Mouse (Mus musculus): ENCODE data around the gene Jkamp. TPM values are rescaled to one million over a fixed set of nuclear protein-coding genes. Genes with fewer than 3 reads are reported as not detected.

Gene Jkamp
- polyA plus RNA-seq, 1 experiment from 2014 or later: 75.3 TPM

DNA sequence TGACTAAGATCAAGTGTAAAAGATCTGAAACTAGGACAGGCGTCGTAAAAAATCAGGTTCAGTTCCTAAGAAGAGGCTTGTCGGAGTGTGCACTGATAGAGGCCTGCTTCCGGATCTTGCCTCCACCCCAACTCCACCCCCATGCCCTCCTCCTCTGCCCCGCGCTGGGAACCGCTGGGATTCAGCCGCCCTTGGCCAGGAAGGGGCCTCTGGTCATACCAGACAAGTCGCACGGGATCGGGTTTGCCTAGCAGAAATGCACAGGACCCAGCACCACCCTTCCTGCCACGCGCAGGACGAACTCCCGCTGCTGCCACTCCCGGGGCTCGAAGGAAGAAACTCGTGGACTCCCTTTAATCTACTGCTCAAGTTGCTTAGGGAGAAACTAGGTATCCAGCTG, 3.0 kb upstream of the Jkamp start:
- peak; percentile 16 for DNase-seq (ENCODE audit: low spot score)
- peak overlapping the region; percentile 25 for H3K4me2 ChIP-seq (replicated peaks; ENCODE audit: low read depth, low read length)
- H3K27ac ChIP-seq (ENCODE audit: low read depth, low read length): no peak overlapping the region
- H3K36me3 ChIP-seq (ENCODE audit: control insufficient read depth, insufficient read depth, low read length): no peaks in the 10 kb centered on the region
- H3K9ac ChIP-seq (ENCODE audit: low read depth, low read length): no peak overlapping the region
- H3K4me3 ChIP-seq (ENCODE audit: low read depth, low read length): no peak overlapping the region
- ATAC-seq (ENCODE audit: low FRiP score): no peak
- WGBS: 34% methylated on average over 18 of the region's 18 CpGs
- peaks cover 5% of the 10 kb centered on the region for H3K4me1 ChIP-seq (replicated peaks; ENCODE audit: control insufficient read depth, insufficient read depth, low read length)
- no peaks in the 10 kb centered on the region for H3K9me3 ChIP-seq (ENCODE audit: control insufficient read depth, low read length)
- no peaks in the 10 kb centered on the region for H3K27me3 ChIP-seq (ENCODE audit: control insufficient read depth, insufficient read depth, low read length)

DNA sequence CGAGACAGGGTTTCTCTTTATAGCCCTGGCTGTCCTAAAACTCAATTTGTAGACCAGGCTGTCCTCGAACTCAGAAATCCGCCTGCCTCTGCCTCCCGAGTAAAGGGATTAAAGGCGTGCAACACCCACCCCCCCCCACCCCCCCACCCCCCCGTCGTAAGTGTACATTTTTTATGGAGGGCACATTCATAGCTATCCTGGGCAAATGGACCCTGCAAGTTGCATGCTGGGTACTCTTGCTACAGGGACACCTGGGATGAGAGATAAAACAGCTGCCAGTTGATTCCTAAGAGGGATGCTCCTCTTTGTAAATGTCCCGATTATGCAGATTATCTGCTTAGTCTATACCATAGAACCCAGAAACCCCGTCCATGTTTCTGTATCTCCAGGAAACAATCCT, 2.1 kb upstream of the Jkamp start:
- 86% methylated on average over 9 of the region's 9 CpGs for WGBS
- H3K4me2 ChIP-seq (replicated peaks; ENCODE audit: low read depth, low read length): no peak overlapping the region
- no peak overlapping the region for H3K27ac ChIP-seq (ENCODE audit: low read depth, low read length)
- ATAC-seq (ENCODE audit: low FRiP score) (no peak), DNase-seq (ENCODE audit: low spot score) (no peak)
- H3K36me3 ChIP-seq (ENCODE audit: control insufficient read depth, insufficient read depth, low read length): no peaks in the 10 kb centered on the region
- H3K27me3 ChIP-seq (ENCODE audit: control insufficient read depth, insufficient read depth, low read length): no peaks in the 10 kb centered on the region
- H3K9ac ChIP-seq (ENCODE audit: low read depth, low read length): no peak overlapping the region
- H3K4me1 ChIP-seq (replicated peaks; ENCODE audit: control insufficient read depth, insufficient read depth, low read length): peaks cover 5% of the 10 kb centered on the region
- no peaks in the 10 kb centered on the region for H3K9me3 ChIP-seq (ENCODE audit: control insufficient read depth, low read length)
- H3K4me3 ChIP-seq (ENCODE audit: low read depth, low read length): no peak overlapping the region

DNA sequence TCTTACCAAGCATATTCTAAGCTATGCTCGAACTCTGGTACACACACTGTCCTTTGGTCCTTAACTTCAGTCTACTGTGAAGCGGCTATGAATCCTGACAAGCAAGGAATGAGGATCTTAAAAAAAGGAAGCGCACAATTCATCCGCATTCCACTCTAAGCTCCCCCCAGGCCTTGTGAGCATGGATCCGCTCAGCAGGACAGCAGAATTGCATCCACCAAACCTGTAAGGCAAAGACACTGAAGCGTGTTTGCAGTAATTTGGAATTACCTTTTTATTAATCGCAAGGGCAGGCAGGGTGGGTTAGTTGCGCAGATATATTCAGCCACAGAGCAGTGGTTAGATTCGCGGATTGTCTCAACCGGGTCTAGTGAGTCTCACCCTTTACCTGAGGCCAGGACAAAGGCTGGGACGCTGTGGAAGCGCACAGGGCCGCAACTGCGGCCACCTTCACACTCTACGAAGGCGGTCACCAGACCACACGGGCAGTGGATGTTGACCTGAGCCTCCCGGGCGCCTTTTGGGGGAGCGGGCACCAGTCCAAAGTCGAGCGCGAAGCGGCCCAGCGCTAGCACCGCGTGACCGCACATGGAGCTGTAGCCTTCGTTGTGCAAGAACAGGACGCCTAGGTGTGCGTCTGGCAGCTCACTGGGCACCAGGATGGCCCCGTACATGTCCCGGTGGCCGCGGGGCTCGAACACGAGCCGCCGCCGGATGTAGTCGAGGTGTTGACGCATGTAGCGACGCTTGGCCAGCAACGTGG, 947 bp upstream of the Jkamp start:
- DNase-seq (ENCODE audit: low spot score) (peak; percentile 56), ATAC-seq (ENCODE audit: low FRiP score) (peak; percentile 9; the same call in 1 of the 2 replicates)
- WGBS: 4% methylated on average over 46 of the region's 46 CpGs

DNA sequence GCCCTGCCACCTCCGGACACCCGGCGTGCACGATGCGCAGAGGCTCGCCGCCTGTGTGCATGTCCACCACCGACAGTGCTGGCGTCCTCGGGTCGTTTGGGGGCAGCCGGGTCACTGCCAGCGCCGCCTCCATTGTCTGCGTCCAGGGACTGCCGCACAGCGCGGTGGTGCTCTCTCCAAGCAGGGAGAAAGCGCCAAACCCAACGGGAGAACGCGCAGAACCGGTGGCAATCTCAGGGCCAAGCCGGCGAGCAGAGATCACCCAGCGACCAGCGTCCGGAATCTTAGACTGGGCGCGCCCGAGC, 413 bp upstream of the Jkamp start:
- DNase-seq (ENCODE audit: low spot score) (no peak), ATAC-seq (ENCODE audit: low FRiP score) (peak; percentile 48)
- Histone ChIP-seq H3K4me1 (replicated peaks; ENCODE audit: control insufficient read depth, insufficient read depth, low read length) (peaks cover 5% of the 10 kb centered on the region), H3K9ac (ENCODE audit: low read depth, low read length) (peak overlapping the region; percentile 72), H3K27me3 (ENCODE audit: control insufficient read depth, insufficient read depth, low read length) (no peaks in the 10 kb centered on the region), H3K27ac (ENCODE audit: low read depth, low read length) (peak overlapping the region; percentile 83), H3K36me3 (ENCODE audit: control insufficient read depth, insufficient read depth, low read length) (no peaks in the 10 kb centered on the region), H3K4me2 (replicated peaks; ENCODE audit: low read depth, low read length) (peak overlapping the region; percentile 91), H3K4me3 (ENCODE audit: low read depth, low read length) (peak overlapping the region; percentile 68), H3K9me3 (ENCODE audit: control insufficient read depth, low read length) (no peaks in the 10 kb centered on the region)
- 0% methylated on average over 29 of the region's 31 CpGs for WGBS

More for the DNA sequence above, 947 bp upstream of the Jkamp start:
- Histone ChIP-seq H3K27me3 (ENCODE audit: control insufficient read depth, insufficient read depth, low read length) (no peaks in the 10 kb centered on the region), H3K27ac (ENCODE audit: low read depth, low read length) (peak overlapping the region; percentile 83), H3K9ac (ENCODE audit: low read depth, low read length) (peak overlapping the region; percentile 72), H3K4me2 (replicated peaks; ENCODE audit: low read depth, low read length) (peak overlapping the region; percentile 91), H3K9me3 (ENCODE audit: control insufficient read depth, low read length) (no peaks in the 10 kb centered on the region), H3K4me1 (replicated peaks; ENCODE audit: control insufficient read depth, insufficient read depth, low read length) (peaks cover 5% of the 10 kb centered on the region), H3K36me3 (ENCODE audit: control insufficient read depth, insufficient read depth, low read length) (no peaks in the 10 kb centered on the region), H3K4me3 (ENCODE audit: low read depth, low read length) (peak overlapping the region; percentile 68)

DNA sequence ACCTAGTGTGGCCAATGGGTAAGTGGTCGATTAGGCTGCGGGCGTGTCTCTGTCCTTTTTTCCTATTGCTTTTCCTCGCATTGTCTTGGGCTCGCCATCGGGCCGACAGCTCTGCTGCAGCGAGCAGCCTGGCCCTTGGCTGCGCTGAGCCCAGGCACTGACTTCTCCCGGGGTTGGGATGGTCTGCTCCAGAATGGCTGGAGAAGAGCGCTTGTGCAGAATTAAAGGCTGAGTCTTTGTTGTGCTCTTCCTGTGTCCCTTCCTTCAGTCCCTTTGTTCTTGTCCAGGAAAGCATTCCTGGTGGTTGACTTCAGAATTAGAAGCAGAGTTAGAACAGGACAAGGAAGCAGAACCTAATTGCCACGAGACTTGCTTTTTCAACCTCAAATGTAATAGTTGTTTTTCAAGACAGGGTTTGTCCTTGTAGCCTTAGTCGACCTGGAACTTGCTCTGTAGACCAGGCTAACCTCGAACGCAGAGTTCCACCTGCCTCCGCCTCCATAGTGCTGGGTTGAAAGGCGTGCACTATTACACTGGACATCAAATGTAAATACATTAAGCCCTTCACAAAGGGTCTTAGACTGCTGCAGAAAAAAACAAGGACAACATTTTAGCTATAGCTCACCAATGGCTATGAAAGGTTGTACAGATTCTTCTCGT, 907 bp downstream of the Jkamp start:
- no peaks in the 10 kb centered on the region for H3K27me3 ChIP-seq (ENCODE audit: control insufficient read depth, insufficient read depth, low read length)
- peak overlapping the region; percentile 91 for H3K9ac ChIP-seq (ENCODE audit: low read depth, low read length)
- H3K36me3 ChIP-seq (ENCODE audit: control insufficient read depth, insufficient read depth, low read length): no peaks in the 10 kb centered on the region
- peak overlapping the region; percentile 68 for H3K4me3 ChIP-seq (ENCODE audit: low read depth, low read length)
- H3K9me3 ChIP-seq (ENCODE audit: control insufficient read depth, low read length): no peaks in the 10 kb centered on the region
- WGBS: 3% methylated on average over 18 of the region's 18 CpGs
- DNase-seq (ENCODE audit: low spot score): no peak
- peaks cover 5% of the 10 kb centered on the region for H3K4me1 ChIP-seq (replicated peaks; ENCODE audit: control insufficient read depth, insufficient read depth, low read length)
- H3K4me2 ChIP-seq (replicated peaks; ENCODE audit: low read depth, low read length): peak overlapping the region; percentile 70
- ATAC-seq (ENCODE audit: low FRiP score): no peak
- peak overlapping the region; percentile 97 for H3K27ac ChIP-seq (ENCODE audit: low read depth, low read length)

DNA sequence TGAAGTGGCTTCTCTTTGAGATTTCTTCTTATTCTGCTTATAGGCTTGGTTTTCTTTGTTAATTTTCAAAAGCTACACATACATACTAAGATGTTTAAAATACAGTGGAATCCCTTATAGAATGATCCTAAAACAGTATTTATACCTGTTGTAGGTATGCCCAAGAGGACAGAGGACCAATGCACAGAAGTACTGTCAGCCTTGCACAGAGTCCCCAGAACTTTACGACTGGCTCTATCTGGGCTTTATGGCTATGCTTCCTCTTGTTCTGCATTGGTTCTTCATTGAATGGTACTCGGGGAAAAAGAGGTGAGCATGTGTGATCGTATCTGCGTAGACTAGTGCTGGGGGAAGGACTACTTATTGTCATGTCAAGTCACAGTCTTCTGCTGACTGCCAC, 4.4 kb downstream of the Jkamp start:
- no peak for DNase-seq (ENCODE audit: low spot score)
- ATAC-seq (ENCODE audit: low FRiP score): no peak
- WGBS: 88% methylated on average over 4 of the region's 4 CpGs

DNA sequence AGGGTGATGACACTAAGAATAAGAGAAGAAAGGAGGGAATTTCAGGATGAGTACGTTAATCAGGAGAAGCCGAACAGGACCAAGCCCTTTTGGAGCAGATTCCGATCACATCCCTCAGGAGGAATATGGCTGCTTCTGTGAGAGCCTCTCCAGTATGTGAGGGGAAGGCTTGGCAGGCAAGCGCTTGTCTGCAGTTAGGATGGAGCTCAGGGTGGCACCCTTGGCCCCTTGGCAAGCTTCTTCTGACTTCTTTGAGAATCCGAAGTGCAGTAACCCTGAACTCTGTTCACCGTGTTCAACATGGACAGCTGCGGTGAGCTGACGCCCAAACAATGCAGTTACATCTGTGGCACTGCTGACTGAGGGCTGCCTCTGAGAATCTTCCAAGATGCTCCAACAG, 11.6 kb downstream of the Jkamp start:
- Histone ChIP-seq H3K9ac (ENCODE audit: low read depth, low read length) (no peak overlapping the region), H3K4me3 (ENCODE audit: low read depth, low read length) (no peak overlapping the region), H3K27ac (ENCODE audit: low read depth, low read length) (no peak overlapping the region), H3K27me3 (ENCODE audit: control insufficient read depth, insufficient read depth, low read length) (no peaks in the 10 kb centered on the region), H3K36me3 (ENCODE audit: control insufficient read depth, insufficient read depth, low read length) (peaks cover 9% of the 10 kb centered on the region; the same call in 1 of the 2 replicates), H3K9me3 (ENCODE audit: control insufficient read depth, low read length) (no peaks in the 10 kb centered on the region), H3K4me1 (replicated peaks; ENCODE audit: control insufficient read depth, insufficient read depth, low read length) (no peaks in the 10 kb centered on the region), H3K4me2 (replicated peaks; ENCODE audit: low read depth, low read length) (no peak overlapping the region)
- DNase-seq (ENCODE audit: low spot score) (no peak), ATAC-seq (ENCODE audit: low FRiP score) (no peak)
- WGBS: 93% methylated on average over 8 of the region's 8 CpGs

More for the DNA sequence above, 4.4 kb downstream of the Jkamp start:
- Histone ChIP-seq H3K9ac (ENCODE audit: low read depth, low read length) (no peak overlapping the region), H3K27me3 (ENCODE audit: control insufficient read depth, insufficient read depth, low read length) (no peaks in the 10 kb centered on the region), H3K27ac (ENCODE audit: low read depth, low read length) (no peak overlapping the region), H3K36me3 (ENCODE audit: control insufficient read depth, insufficient read depth, low read length) (0 out of 2 replicates have a peak, but pooled peaks cover 5% of the 10 kb centered on the region), H3K4me3 (ENCODE audit: low read depth, low read length) (no peak overlapping the region), H3K4me2 (replicated peaks; ENCODE audit: low read depth, low read length) (no peak overlapping the region), H3K4me1 (replicated peaks; ENCODE audit: control insufficient read depth, insufficient read depth, low read length) (0 out of 2 replicates have a peak, but pooled peaks cover 3% of the 10 kb centered on the region), H3K9me3 (ENCODE audit: control insufficient read depth, low read length) (no peaks in the 10 kb centered on the region)

DNA sequence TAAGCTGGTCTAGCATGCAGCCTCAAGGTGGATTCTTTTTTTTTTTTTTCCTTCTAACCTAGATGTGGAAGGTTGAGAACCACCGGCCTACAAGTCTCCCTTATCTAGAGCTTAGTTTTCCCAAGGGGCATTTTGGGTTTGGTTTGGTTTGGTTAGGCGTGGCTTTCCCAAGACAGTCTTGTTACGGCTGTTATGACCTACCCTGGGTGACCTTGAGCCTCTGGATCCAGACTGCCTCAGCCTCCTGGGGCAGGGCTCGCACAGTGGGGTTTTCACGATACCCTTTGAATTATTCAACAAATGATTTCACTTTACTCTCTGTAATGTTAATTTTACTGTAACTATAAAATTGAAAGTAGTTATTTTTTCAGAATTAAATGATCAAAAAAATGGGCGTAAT, 17.4 kb downstream of the Jkamp start:
- ATAC-seq (ENCODE audit: low FRiP score) (no peak), DNase-seq (ENCODE audit: low spot score) (no peak)
- Histone ChIP-seq H3K9me3 (ENCODE audit: control insufficient read depth, low read length) (no peaks in the 10 kb centered on the region), H3K36me3 (ENCODE audit: control insufficient read depth, insufficient read depth, low read length) (no peaks in the 10 kb centered on the region; the same call in 1 of the 2 replicates), H3K4me3 (ENCODE audit: low read depth, low read length) (no peak overlapping the region), H3K27me3 (ENCODE audit: control insufficient read depth, insufficient read depth, low read length) (no peaks in the 10 kb centered on the region), H3K27ac (ENCODE audit: low read depth, low read length) (no peak overlapping the region), H3K9ac (ENCODE audit: low read depth, low read length) (no peak overlapping the region), H3K4me1 (replicated peaks; ENCODE audit: control insufficient read depth, insufficient read depth, low read length) (no peaks in the 10 kb centered on the region), H3K4me2 (replicated peaks; ENCODE audit: low read depth, low read length) (no peak overlapping the region)
- WGBS: 85% methylated on average over 6 of the region's 6 CpGs

DNA sequence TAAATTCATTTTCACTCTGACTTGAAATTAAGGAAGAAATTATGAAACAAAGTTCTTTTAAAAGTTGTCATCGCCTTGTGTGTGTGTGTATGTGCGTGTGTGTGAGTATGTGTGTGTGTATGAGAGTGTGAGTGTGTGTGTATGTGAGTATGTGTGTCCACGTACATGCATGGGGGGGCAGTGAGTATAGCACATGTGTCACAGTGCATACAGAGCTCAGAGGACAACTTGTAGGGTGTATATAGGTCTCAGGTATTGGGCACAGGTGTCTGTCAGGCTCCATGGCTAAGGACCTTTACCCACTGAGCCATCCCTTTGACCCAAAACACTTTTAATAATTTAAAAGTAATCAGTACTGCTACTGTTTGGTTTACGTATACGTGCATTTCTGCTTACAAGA, 18.6 kb downstream of the Jkamp start:
- H3K36me3 ChIP-seq (ENCODE audit: control insufficient read depth, insufficient read depth, low read length): no peaks in the 10 kb centered on the region
- H3K4me3 ChIP-seq (ENCODE audit: low read depth, low read length): no peak overlapping the region
- DNase-seq (ENCODE audit: low spot score) (no peak), ATAC-seq (ENCODE audit: low FRiP score) (no peak)
- no peaks in the 10 kb centered on the region for H3K4me1 ChIP-seq (replicated peaks; ENCODE audit: control insufficient read depth, insufficient read depth, low read length)
- H3K27me3 ChIP-seq (ENCODE audit: control insufficient read depth, insufficient read depth, low read length): no peaks in the 10 kb centered on the region
- no peak overlapping the region for H3K27ac ChIP-seq (ENCODE audit: low read depth, low read length)
- no peak overlapping the region for H3K4me2 ChIP-seq (replicated peaks; ENCODE audit: low read depth, low read length)
- no peak overlapping the region for H3K9ac ChIP-seq (ENCODE audit: low read depth, low read length)
- 85% methylated on average over 5 of the region's 5 CpGs for WGBS
- H3K9me3 ChIP-seq (ENCODE audit: control insufficient read depth, low read length): no peaks in the 10 kb centered on the region
